Mouse (Mus musculus) ES-Bruce4 (cell line): ENCODE measurements around the gene Ccr6. TPM values are rescaled to one million over a fixed set of nuclear protein-coding genes. Genes with fewer than 3 reads are reported as not detected.

Experiments used
- H3K27ac ChIP-seq: 2 replicates; pipeline ENCODE4 v1.5.1; 2012; ENCODE audit warnings: low read length, inconsistent platforms; ENCODE audit not compliant: insufficient read depth
- H3K27me3 ChIP-seq: 2 replicates; pipeline ENCODE4 v1.6.1; 2012; ENCODE audit warnings: mild to moderate bottlenecking, low read length, inconsistent platforms; ENCODE audit not compliant: control insufficient read depth, poor library complexity, insufficient read depth, severe bottlenecking
- H3K36me3 ChIP-seq: 2 replicates; pipeline ENCODE4 v1.6.1; 2012; ENCODE audit warnings: inconsistent platforms, mild to moderate bottlenecking, low read length, moderate library complexity; ENCODE audit not compliant: control insufficient read depth, poor library complexity, insufficient read depth, severe bottlenecking
- H3K4me1 ChIP-seq: one replicate; pipeline ENCODE4 v1.8.1; 2011; ENCODE audit warnings: low read length; ENCODE audit not compliant: control insufficient read depth, insufficient read depth
- H3K4me3 ChIP-seq: 2 replicates; pipeline ENCODE4 v1.5.1; 2011; ENCODE audit warnings: low read depth, mild to moderate bottlenecking, low read length
- H3K9ac ChIP-seq: 2 replicates; pipeline ENCODE4 v1.6.1; 2012; ENCODE audit warnings: low read depth, mild to moderate bottlenecking, inconsistent platforms; ENCODE audit not compliant: poor library complexity, severe bottlenecking
- H3K9me3 ChIP-seq: replicated peaks from 2 replicates; pipeline ENCODE4 v1.6.1; 2012; ENCODE audit warnings: mild to moderate bottlenecking, low read length, inconsistent platforms; ENCODE audit not compliant: control insufficient read depth, poor library complexity, insufficient read depth, severe bottlenecking
- CTCF ChIP-seq: IDR thresholded peaks from one replicate; pipeline ENCODE4 v1.8.1; 2011; ENCODE audit warnings: low read depth, low read length
- EP300 ChIP-seq: IDR thresholded peaks from 2 replicates; pipeline ENCODE4 v1.6.1; 2011; ENCODE audit warnings: low read depth, low read length; ENCODE audit not compliant: insufficient read depth
- POLR2A ChIP-seq: IDR thresholded peaks from one replicate; pipeline ENCODE4 v1.8.1; 2011; ENCODE audit warnings: low read length; ENCODE audit not compliant: insufficient read depth
- polyA plus RNA-seq: library from polyadenylated mRNA; stranded (reverse); fragments of >200 nt; gene quantifications from 2 replicates; pipeline ENCODE4 v1.2.4, GENCODE M21; 2011; ENCODE audit warnings: low read depth; ENCODE audit not compliant: missing spikeins, insufficient read depth, insufficient read length

The Ccr6 gene
- polyA plus RNA-seq, 1 experiment, result not detected

DNA sequence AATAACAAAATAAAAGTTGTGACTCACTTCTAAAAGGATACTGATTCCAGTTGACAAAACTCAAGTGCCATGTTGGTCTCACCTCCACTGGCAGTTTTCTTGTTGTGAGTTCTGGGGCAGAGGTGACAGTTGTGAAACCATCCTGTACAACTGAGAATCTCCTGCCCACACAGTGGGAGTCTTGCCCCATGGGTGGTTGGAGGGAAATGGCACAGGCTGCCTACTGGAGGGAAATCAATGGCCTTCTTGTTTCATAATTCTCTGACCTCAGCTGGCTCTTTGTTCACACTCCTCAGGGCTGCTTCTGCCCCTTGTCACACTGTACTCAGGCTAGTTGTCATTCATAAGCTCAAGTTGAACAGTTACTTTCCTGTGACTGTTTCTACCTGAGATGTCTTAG lies 63.7 kb downstream of the Ccr6 start:
- H3K36me3 ChIP-seq, result no peaks in the 10 kb centered on the region
- no peaks in the 10 kb centered on the region for H3K4me1 ChIP-seq
- H3K4me3 ChIP-seq, result no peak overlapping the region
- no peaks in the 10 kb centered on the region for H3K9me3 ChIP-seq
- no peak for TF ChIP-seq EP300
- no peak for TF ChIP-seq POLR2A
- TF ChIP-seq CTCF, result no peak
- no peak overlapping the region for H3K9ac ChIP-seq
- no peaks in the 10 kb centered on the region for H3K27me3 ChIP-seq
- no peak overlapping the region for H3K27ac ChIP-seq

DNA sequence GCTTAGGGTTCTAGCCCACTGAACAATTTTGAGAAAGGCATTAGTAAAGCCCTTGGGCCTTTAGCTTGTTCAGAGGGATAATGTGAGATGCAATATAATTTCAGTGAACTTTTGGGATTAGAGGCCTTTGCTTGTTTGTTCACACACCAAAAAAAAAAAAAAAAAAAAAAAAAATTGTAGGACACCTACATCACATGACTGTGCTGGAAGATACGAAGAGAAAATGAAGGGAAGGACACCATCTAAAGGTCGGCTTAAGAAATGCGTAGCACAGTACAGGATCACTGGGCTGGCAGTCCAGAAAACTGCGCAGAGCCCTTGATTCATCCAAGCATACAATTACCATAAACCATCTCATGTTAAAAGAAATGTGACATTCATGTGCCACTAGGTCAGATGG lies 65.7 kb downstream of the Ccr6 start:
- H3K27me3 ChIP-seq, result no peaks in the 10 kb centered on the region

DNA sequence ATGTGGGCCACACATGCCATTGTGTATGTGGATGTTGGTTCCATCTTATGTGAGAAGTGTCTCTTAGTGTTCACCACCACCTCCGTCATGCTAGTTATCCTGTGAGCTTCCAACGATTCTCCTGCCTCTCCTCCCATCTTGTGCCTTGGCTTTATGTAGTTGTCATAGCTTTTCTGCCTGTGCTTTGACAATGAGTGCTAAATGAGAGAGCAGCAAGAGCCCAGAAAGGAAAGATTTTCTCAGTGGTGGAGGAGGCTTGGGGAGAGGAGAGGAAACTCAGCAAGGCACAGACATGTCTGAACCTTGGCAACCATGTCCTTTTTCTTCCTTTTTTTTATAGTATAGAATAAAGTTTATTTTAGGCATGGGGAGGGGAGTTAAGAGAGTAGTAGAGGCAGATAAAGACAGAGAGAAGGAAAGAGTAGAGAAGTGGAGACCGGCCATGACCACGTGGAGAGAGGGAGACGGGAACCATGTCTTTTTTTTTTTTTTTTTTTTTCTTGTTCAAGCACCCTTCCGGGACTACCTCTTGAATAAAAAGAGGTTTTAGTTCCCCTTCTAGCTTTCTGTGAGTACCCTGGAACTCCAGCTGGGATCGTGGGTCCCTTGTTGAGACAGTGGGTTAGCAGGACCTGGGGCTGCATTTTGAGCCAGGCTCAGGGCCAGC lies 67.1 kb downstream of the Ccr6 start:
- no peaks in the 10 kb centered on the region for H3K9me3 ChIP-seq
- no peak overlapping the region for H3K9ac ChIP-seq
- no peaks in the 10 kb centered on the region for H3K4me1 ChIP-seq
- H3K4me3 ChIP-seq, result no peak overlapping the region
- TF ChIP-seq POLR2A (no peak), CTCF (no peak), EP300 (no peak)
- no peaks in the 10 kb centered on the region for H3K36me3 ChIP-seq
- H3K27ac ChIP-seq, result no peak overlapping the region
- no peaks in the 10 kb centered on the region for H3K27me3 ChIP-seq

More for the DNA sequence above, 65.7 kb downstream of the Ccr6 start:
- no peak overlapping the region for H3K27ac ChIP-seq
- H3K9ac ChIP-seq, result no peak overlapping the region
- H3K36me3 ChIP-seq, result no peaks in the 10 kb centered on the region
- no peaks in the 10 kb centered on the region for H3K4me1 ChIP-seq
- H3K9me3 ChIP-seq, result no peaks in the 10 kb centered on the region
- H3K4me3 ChIP-seq, result no peak overlapping the region
- TF ChIP-seq POLR2A (no peak), EP300 (no peak), CTCF (no peak)

DNA sequence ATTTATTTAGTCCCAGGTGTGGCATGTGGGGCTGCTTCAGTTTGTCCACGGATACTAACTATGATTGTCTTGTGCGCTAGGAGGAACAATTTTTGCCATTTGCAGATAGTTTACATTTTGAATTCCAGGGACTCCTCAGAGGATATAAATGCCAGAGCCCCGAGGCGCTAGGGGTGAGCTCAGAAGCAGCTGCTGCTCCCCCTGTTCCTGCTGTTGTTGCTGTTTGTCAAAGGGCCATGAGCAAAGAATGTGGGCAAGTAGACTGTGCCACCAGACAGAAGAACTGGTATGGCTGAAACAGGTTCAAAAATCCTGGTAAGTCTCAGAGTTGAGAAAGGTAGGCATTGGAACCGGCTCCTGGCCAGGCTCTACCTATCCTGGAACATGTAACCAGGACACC lies 67.8 kb downstream of the Ccr6 start:
- H3K9me3 ChIP-seq, result no peaks in the 10 kb centered on the region
- H3K4me1 ChIP-seq, result no peaks in the 10 kb centered on the region
- no peak overlapping the region for H3K9ac ChIP-seq
- H3K36me3 ChIP-seq, result no peaks in the 10 kb centered on the region
- H3K27ac ChIP-seq, result no peak overlapping the region
- TF ChIP-seq POLR2A (no peak), EP300 (no peak), CTCF (no peak)
- no peak overlapping the region for H3K4me3 ChIP-seq
- H3K27me3 ChIP-seq, result no peaks in the 10 kb centered on the region

DNA sequence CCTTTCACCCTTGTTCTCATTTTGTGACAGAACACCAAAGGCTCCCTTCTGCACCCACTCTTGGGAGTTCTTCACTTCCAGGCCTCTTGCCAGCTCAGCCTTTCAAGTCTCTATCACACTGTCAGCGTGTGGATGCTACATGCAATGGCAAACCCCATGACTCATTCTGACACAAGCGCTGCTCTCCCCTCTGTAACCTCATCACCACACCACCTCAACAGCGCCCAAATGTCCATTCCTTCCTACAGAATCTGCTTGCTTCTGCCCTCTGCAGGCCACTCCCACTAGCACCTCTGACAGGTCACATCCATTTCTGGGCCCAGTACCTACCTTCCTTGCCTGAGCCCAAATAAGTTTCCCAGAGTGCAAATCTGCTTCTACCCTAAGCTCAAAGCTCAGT lies 70.0 kb downstream of the Ccr6 start:
- Histone ChIP-seq H3K27me3 (no peaks in the 10 kb centered on the region), H3K9me3 (no peaks in the 10 kb centered on the region), H3K9ac (no peak overlapping the region), H3K27ac (no peak overlapping the region), H3K36me3 (no peaks in the 10 kb centered on the region), H3K4me3 (no peak overlapping the region), H3K4me1 (no peaks in the 10 kb centered on the region)
- no peak for TF ChIP-seq EP300
- no peak for TF ChIP-seq POLR2A
- peak; percentile 52 for TF ChIP-seq CTCF

Other genes starting within 250 kb of the Ccr6 start
- gene Gm49673, start 88.3 kb upstream of the Ccr6 start, polyA plus RNA-seq, result 0.26 TPM in 1 of 2 replicates, not detected in the other
- gene Rnaset2a, start 87.9 kb upstream of the Ccr6 start, polyA plus RNA-seq, result 2.2 and 2.4 TPM in 2 replicates
- gene Fgfr1op, start 70.5 kb upstream of the Ccr6 start, polyA plus RNA-seq, result 77.8 and 78.5 TPM in 2 replicates
- 6.7 and 10.3 TPM in 2 replicates for gene Mpc1, start 46.9 kb downstream of the Ccr6 start, polyA plus RNA-seq
- gene Sft2d1, start 75.1 kb downstream of the Ccr6 start, polyA plus RNA-seq, result 33.8 and 48.6 TPM in 2 replicates
- gene Prr18, start 101.4 kb downstream of the Ccr6 start, polyA plus RNA-seq, result 0.61 and 0.81 TPM in 2 replicates
- gene T2, start 119.9 kb downstream of the Ccr6 start, polyA plus RNA-seq, result 0.44 and 0.81 TPM in 2 replicates
- 11.4 and 12.5 TPM in 2 replicates for gene T, start 198.4 kb downstream of the Ccr6 start, polyA plus RNA-seq